14 mouse cellular contexts compared by ENCODE assay signal in the genomic region with DNA sequence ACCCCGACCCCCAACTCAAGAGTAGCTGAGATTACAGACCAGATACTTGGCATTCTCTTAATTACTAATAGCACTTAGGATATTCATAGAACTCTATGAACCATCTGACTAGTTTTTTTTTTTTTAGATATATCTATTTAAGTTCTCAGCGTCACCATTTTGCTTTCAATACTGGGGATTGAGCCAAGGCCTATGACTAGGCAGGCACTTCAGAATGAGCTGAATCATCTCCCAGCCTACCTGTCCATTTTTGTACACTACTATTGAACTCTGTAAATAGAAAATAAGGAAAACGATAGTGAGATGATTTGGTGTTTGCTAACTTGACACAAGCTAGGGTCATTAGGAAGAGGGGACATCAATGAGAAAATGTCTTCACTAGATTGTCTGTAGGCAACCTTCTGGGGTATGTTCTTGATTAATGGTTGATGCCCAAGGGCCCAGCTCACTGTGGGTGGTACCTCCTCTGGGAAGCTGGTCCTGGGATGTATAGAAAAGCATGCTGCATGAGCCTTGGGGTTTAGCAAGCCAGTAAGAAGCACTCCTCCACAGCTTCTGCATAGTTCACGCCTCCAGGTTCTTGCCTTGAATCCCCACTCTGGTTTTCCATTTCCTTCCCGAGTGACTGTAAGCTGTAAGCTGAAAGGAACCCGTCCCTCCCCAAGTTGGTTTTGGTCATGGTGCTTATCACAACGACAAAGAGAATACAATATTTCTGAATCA.
"Had no signal": no experiment of that assay in that cellular context is flagged by ENCODE, and none has a peak within 500 bp of the region (broad histone marks: within the 10 kb centered on the region; RNA-seq: fewer than 3 reads in every experiment).

No protein-coding gene starts in this region.

- DNase-seq: lung, adult 18-20 months; lung, embryonic 14.5 days; lung, postnatal 10 days; lung, postnatal 4 days; midbrain, embryonic 14.5 days; retina, postnatal 1 day; right cerebral cortex, adult 18-20 months; right cerebral cortex, postnatal 25 days; right cerebral cortex, postnatal 4 days; spleen, adult 18-20 months; thymus, adult 18-20 months; thymus, postnatal 14 days; thymus, postnatal 36 days had no signal

- ATAC-seq: midbrain, embryonic 16.5 days had no signal
